Mouse (Mus musculus): ENCODE results near the gene Gramd1b.

- TF ChIP-seq CTCF (IDR thresholded peaks at IDR 0.05; ENCODE audit: low read depth, low read length) (no peak), POLR2A (IDR thresholded peaks at IDR 0.05; ENCODE audit: borderline replicate concordance, low read depth, low read length) (no peak)
Measured at GRCm38 (mm10) chr9:40530536-40530935, 647 bp downstream of the Gramd1b start.

All from bone marrow macrophage, adult 2 months (primary cell).